Mouse (Mus musculus): ENCODE measurements at regions not wholly inside any gene's neighbourhood (a gene's known extent, or its start where the extent isn't known, plus 50 kb on each side); places are given as distances from the start of the nearest gene placed in this dataset.
"Not testable (repeated sequence)": the region's sequence is repeated elsewhere in the genome, so short reads cannot be mapped to it uniquely, and the experiment has no call there.

GRCm38 (mm10) chr16:58028541-58028940, 274.0 kb upstream of the Col8a1 start:
- H3K4me1 ChIP-seq (ENCODE audit: control insufficient read depth, insufficient read depth, low read length); H3K4me3 ChIP-seq (ENCODE audit: low read depth, low read length); H3K9me3 ChIP-seq (ENCODE audit: control insufficient read depth, low read depth, low read length); ATAC-seq (ENCODE audit: insufficient number of reproducible peaks, insufficient read depth, low FRiP score, low read depth); H3K4me2 ChIP-seq (replicated peaks; ENCODE audit: low read depth, low read length); H3K36me3 ChIP-seq (ENCODE audit: control insufficient read depth, insufficient read depth, low read length); H3K27me3 ChIP-seq (ENCODE audit: control insufficient read depth, insufficient read depth, low read length); H3K9ac ChIP-seq (replicated peaks; ENCODE audit: low read depth, low read length); H3K27ac ChIP-seq (ENCODE audit: low read length): not testable (repeated sequence)
- WGBS: 61% methylated on average over 1 of the region's 1 CpGs

- no peak overlapping the region for H3K4me3 ChIP-seq (ENCODE audit: low read depth, low read length)
- no peaks in the 10 kb centered on the region for H3K4me1 ChIP-seq (ENCODE audit: control insufficient read depth, insufficient read depth, low read length)
- no peaks in the 10 kb centered on the region for H3K9me3 ChIP-seq (ENCODE audit: control insufficient read depth, low read depth, low read length)
- no peak overlapping the region for H3K4me2 ChIP-seq (replicated peaks; ENCODE audit: low read depth, low read length)
- H3K9ac ChIP-seq (replicated peaks; ENCODE audit: low read depth, low read length): no peak overlapping the region
- H3K27me3 ChIP-seq (ENCODE audit: control insufficient read depth, insufficient read depth, low read length): no peaks in the 10 kb centered on the region
- no peaks in the 10 kb centered on the region for H3K36me3 ChIP-seq (ENCODE audit: control insufficient read depth, insufficient read depth, low read length)
- WGBS: 83% methylated on average over 5 of the region's 5 CpGs
- ATAC-seq (ENCODE audit: insufficient number of reproducible peaks, insufficient read depth, low FRiP score, low read depth): no peak
- H3K27ac ChIP-seq (ENCODE audit: low read length): no peak overlapping the region
Measured at GRCm38 (mm10) chr16:58029674-58030073, 275.1 kb upstream of the Col8a1 start.

- Histone ChIP-seq H3K9ac (replicated peaks; ENCODE audit: low read depth, low read length) (no peak overlapping the region), H3K4me1 (ENCODE audit: control insufficient read depth, insufficient read depth, low read length) (no peaks in the 10 kb centered on the region), H3K27me3 (ENCODE audit: control insufficient read depth, insufficient read depth, low read length) (no peaks in the 10 kb centered on the region), H3K4me2 (replicated peaks; ENCODE audit: low read depth, low read length) (no peak overlapping the region), H3K9me3 (ENCODE audit: control insufficient read depth, low read depth, low read length) (no peaks in the 10 kb centered on the region), H3K4me3 (ENCODE audit: low read depth, low read length) (no peak overlapping the region), H3K36me3 (ENCODE audit: control insufficient read depth, insufficient read depth, low read length) (no peaks in the 10 kb centered on the region), H3K27ac (ENCODE audit: low read length) (no peak overlapping the region)
- 63% methylated on average over 3 of the region's 3 CpGs for WGBS
- ATAC-seq (ENCODE audit: insufficient number of reproducible peaks, insufficient read depth, low FRiP score, low read depth): no peak
Measured at GRCm38 (mm10) chr16:58068654-58069271, 314.2 kb upstream of the Col8a1 start.

GRCm38 (mm10) chr16:58072441-58072840, 317.9 kb upstream of the Col8a1 start:
- H3K9ac ChIP-seq (replicated peaks; ENCODE audit: low read depth, low read length): no peak overlapping the region
- H3K4me2 ChIP-seq (replicated peaks; ENCODE audit: low read depth, low read length): no peak overlapping the region
- WGBS: 63% methylated on average over 3 of the region's 3 CpGs
- H3K4me1 ChIP-seq (ENCODE audit: control insufficient read depth, insufficient read depth, low read length): no peaks in the 10 kb centered on the region
- no peak for ATAC-seq (ENCODE audit: insufficient number of reproducible peaks, insufficient read depth, low FRiP score, low read depth)
- no peak overlapping the region for H3K4me3 ChIP-seq (ENCODE audit: low read depth, low read length)
- no peaks in the 10 kb centered on the region for H3K36me3 ChIP-seq (ENCODE audit: control insufficient read depth, insufficient read depth, low read length)
- no peaks in the 10 kb centered on the region for H3K9me3 ChIP-seq (ENCODE audit: control insufficient read depth, low read depth, low read length)
- H3K27me3 ChIP-seq (ENCODE audit: control insufficient read depth, insufficient read depth, low read length): no peaks in the 10 kb centered on the region
- no peak overlapping the region for H3K27ac ChIP-seq (ENCODE audit: low read length)

GRCm38 (mm10) chr16:58100351-58100750, 307.9 kb upstream of the Dcbld2 start:
- H3K9ac ChIP-seq (replicated peaks; ENCODE audit: low read depth, low read length): no peak overlapping the region
- 65% methylated on average over 4 of the region's 4 CpGs for WGBS

DNA sequence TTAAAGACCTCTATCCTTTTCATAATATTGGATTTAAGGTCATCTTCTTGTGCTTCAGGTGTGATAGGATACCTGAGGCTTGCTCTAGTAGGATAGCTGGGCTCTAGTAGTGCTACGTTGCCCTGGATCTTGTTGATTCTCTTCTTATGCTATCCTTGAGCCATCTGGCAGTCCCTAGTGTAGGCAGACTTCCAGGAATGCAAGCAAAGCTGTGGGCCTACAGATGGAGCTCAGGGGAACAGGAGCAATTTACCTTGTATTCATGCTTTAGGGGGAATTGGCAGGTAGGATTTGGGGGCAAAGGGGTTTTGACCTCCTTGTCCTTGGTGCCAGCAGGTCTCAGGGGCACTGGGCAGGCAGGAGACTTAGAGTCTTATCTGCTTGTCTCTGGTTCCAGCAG, 297.8 kb upstream of the Dcbld2 start:
- ATAC-seq (ENCODE audit: insufficient number of reproducible peaks, insufficient read depth, low FRiP score, low read depth): no peak
- no peak overlapping the region for H3K9ac ChIP-seq (replicated peaks; ENCODE audit: low read depth, low read length)
- 88% methylated on average over 1 of the region's 1 CpGs for WGBS

More at GRCm38 (mm10) chr16:58100351-58100750, 307.9 kb upstream of the Dcbld2 start:
- Histone ChIP-seq H3K27ac (ENCODE audit: low read length) (no peak overlapping the region), H3K27me3 (ENCODE audit: control insufficient read depth, insufficient read depth, low read length) (no peaks in the 10 kb centered on the region), H3K4me1 (ENCODE audit: control insufficient read depth, insufficient read depth, low read length) (no peaks in the 10 kb centered on the region), H3K4me2 (replicated peaks; ENCODE audit: low read depth, low read length) (no peak overlapping the region), H3K4me3 (ENCODE audit: low read depth, low read length) (no peak overlapping the region), H3K9me3 (ENCODE audit: control insufficient read depth, low read depth, low read length) (no peaks in the 10 kb centered on the region), H3K36me3 (ENCODE audit: control insufficient read depth, insufficient read depth, low read length) (no peaks in the 10 kb centered on the region)
- ATAC-seq (ENCODE audit: insufficient number of reproducible peaks, insufficient read depth, low FRiP score, low read depth): no peak

DNA sequence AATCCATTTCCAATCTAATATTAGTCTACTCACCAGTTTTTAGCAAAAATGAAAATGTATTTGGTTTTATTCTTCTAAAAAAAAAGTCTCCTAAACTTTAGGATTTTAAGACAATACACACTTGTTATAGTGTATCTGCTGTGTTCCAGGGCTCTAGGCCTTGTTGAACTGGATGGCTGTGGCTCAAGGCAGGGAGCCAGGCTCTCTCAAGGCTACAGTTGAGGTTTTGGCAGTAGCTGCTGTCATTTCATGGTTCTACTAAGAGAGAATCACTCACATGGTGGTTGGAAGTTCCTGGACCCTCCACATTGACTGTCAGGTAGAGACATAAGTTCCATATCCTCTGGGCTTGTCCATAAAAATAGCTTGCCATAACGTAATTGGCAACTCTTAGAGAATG, 282.2 kb upstream of the Dcbld2 start:
- no peak for ATAC-seq (ENCODE audit: insufficient number of reproducible peaks, insufficient read depth, low FRiP score, low read depth)
- H3K36me3 ChIP-seq (ENCODE audit: control insufficient read depth, insufficient read depth, low read length): no peaks in the 10 kb centered on the region
- no peaks in the 10 kb centered on the region for H3K9me3 ChIP-seq (ENCODE audit: control insufficient read depth, low read depth, low read length)
- no peaks in the 10 kb centered on the region for H3K4me1 ChIP-seq (ENCODE audit: control insufficient read depth, insufficient read depth, low read length)
- no peak overlapping the region for H3K9ac ChIP-seq (replicated peaks; ENCODE audit: low read depth, low read length)
- H3K4me3 ChIP-seq (ENCODE audit: low read depth, low read length): no peak overlapping the region
- WGBS: 80% methylated on average over 1 of the region's 1 CpGs
- no peaks in the 10 kb centered on the region for H3K27me3 ChIP-seq (ENCODE audit: control insufficient read depth, insufficient read depth, low read length)
- H3K27ac ChIP-seq (ENCODE audit: low read length): no peak overlapping the region
- no peak overlapping the region for H3K4me2 ChIP-seq (replicated peaks; ENCODE audit: low read depth, low read length)

More for the DNA sequence above, 297.8 kb upstream of the Dcbld2 start:
- Histone ChIP-seq H3K27me3 (ENCODE audit: control insufficient read depth, insufficient read depth, low read length) (no peaks in the 10 kb centered on the region), H3K4me3 (ENCODE audit: low read depth, low read length) (no peak overlapping the region), H3K36me3 (ENCODE audit: control insufficient read depth, insufficient read depth, low read length) (no peaks in the 10 kb centered on the region), H3K4me1 (ENCODE audit: control insufficient read depth, insufficient read depth, low read length) (no peaks in the 10 kb centered on the region), H3K4me2 (replicated peaks; ENCODE audit: low read depth, low read length) (no peak overlapping the region), H3K9me3 (ENCODE audit: control insufficient read depth, low read depth, low read length) (no peaks in the 10 kb centered on the region), H3K27ac (ENCODE audit: low read length) (no peak overlapping the region)

GRCm38 (mm10) chr16:58136144-58136905, 271.9 kb upstream of the Dcbld2 start:
- H3K9ac ChIP-seq (replicated peaks; ENCODE audit: low read depth, low read length): no peak overlapping the region
- no peak for ATAC-seq (ENCODE audit: insufficient number of reproducible peaks, insufficient read depth, low FRiP score, low read depth)
- no peak overlapping the region for H3K27ac ChIP-seq (ENCODE audit: low read length)
- no peak overlapping the region for H3K4me2 ChIP-seq (replicated peaks; ENCODE audit: low read depth, low read length)
- H3K27me3 ChIP-seq (ENCODE audit: control insufficient read depth, insufficient read depth, low read length): no peaks in the 10 kb centered on the region
- no peaks in the 10 kb centered on the region for H3K4me1 ChIP-seq (ENCODE audit: control insufficient read depth, insufficient read depth, low read length)
- 78% methylated on average over 12 of the region's 12 CpGs for WGBS
- H3K9me3 ChIP-seq (ENCODE audit: control insufficient read depth, low read depth, low read length): no peaks in the 10 kb centered on the region
- H3K4me3 ChIP-seq (ENCODE audit: low read depth, low read length): no peak overlapping the region
- H3K36me3 ChIP-seq (ENCODE audit: control insufficient read depth, insufficient read depth, low read length): no peaks in the 10 kb centered on the region

All from stomach, embryonic 14.5 days (tissue).